Mouse (Mus musculus): ENCODE measurements around the gene Alg14. TPM values are rescaled to one million over a fixed set of nuclear protein-coding genes. Genes with fewer than 3 reads are reported as not detected.

The Alg14 gene
- total and polyA plus RNA-seq, 3 experiments, result 3.2 to 20.1 TPM; not detected in 1

GRCm38 (mm10) chr3:121358285-121358684, 66.7 kb downstream of the Alg14 start:
- Histone ChIP-seq H3K9ac (ENCODE audit: control insufficient read depth, low read depth, low read length, poor library complexity, severe bottlenecking) (no peak overlapping the region), H3K79me2 (ENCODE audit: control insufficient read depth, insufficient read depth, low read length, poor library complexity) (no peaks in the 10 kb centered on the region), H3K4me3 (ENCODE audit: control insufficient read depth in 1 of 2, insufficient read depth in 1 of 2, low read depth in 2 of 2, low read length in 2 of 2) (no peak overlapping the region), H3K27me3 (ENCODE audit: control insufficient read depth in 1 of 2, insufficient read depth in 2 of 2, low read length in 2 of 2) (no peaks in the 10 kb centered on the region), H3K36me3 (ENCODE audit: control insufficient read depth in 1 of 2, insufficient read depth in 2 of 2, low read length in 2 of 2) (no peaks in the 10 kb centered on the region), H3K9me3 (replicated peaks; ENCODE audit: insufficient read depth, low read length) (no peaks in the 10 kb centered on the region), H3K4me1 (ENCODE audit: control insufficient read depth in 1 of 2, insufficient read depth in 2 of 2, low read length in 2 of 2) (no peaks in the 10 kb centered on the region), H3K27ac (ENCODE audit: control insufficient read depth, low read depth, low read length) (no peak overlapping the region)
- no peak for TF ChIP-seq POLR2A (IDR thresholded peaks at IDR 0.05; ENCODE audit: control insufficient read depth in 1 of 2, insufficient read depth in 1 of 2, low read depth in 1 of 2, low read length in 2 of 2, poor library complexity in 1 of 2)
- no peak for TF ChIP-seq ZC3H11A (IDR thresholded peaks at IDR 0.05; ENCODE audit: low read depth, low read length)
- no peak for TF ChIP-seq ZMIZ1 (IDR thresholded peaks at IDR 0.05; ENCODE audit: low read depth, low read length)
- no peak for TF ChIP-seq EP300 (IDR thresholded peaks at IDR 0.05; ENCODE audit: low read depth in 1 of 2, low read length in 2 of 2)
- TF ChIP-seq HCFC1 (IDR thresholded peaks at IDR 0.05; ENCODE audit: low read depth, low read length), result no peak
- TF ChIP-seq TBP (IDR thresholded peaks at IDR 0.05; ENCODE audit: low read depth, low read length), result no peak
- TF ChIP-seq POLR2AphosphoS2 (IDR thresholded peaks at IDR 0.05; ENCODE audit: low read length), result no peak
- no peak for TF ChIP-seq E2F4 (IDR thresholded peaks at IDR 0.05; ENCODE audit: borderline replicate concordance, low read depth, low read length)
- no peak for TF ChIP-seq ETS1 (IDR thresholded peaks at IDR 0.05; ENCODE audit: low read depth, low read length)
- no peak for TF ChIP-seq MEF2A (IDR thresholded peaks at IDR 0.05; ENCODE audit: extremely low read depth, insufficient replicate concordance, low read depth, low read length, poor library complexity, severe bottlenecking)
- no peak for TF ChIP-seq CTCF (IDR thresholded peaks at IDR 0.05 in 2 of 3, conservative IDR thresholded peaks at IDR 0.05 in 1 of 3; ENCODE audit: control insufficient read depth in 1 of 3, insufficient read depth in 1 of 3, low read depth in 2 of 3, low read length in 3 of 3, poor library complexity in 1 of 3, severe bottlenecking in 1 of 3)
- no peak for TF ChIP-seq GATA1 (IDR thresholded peaks at IDR 0.05; ENCODE audit: low read depth, low read length)
- no peak for TF ChIP-seq MAZ (IDR thresholded peaks at IDR 0.05; ENCODE audit: low read depth, low read length)
- TF ChIP-seq CHD2 (IDR thresholded peaks at IDR 0.05; ENCODE audit: low read length), result no peak
- no peak for DNase-seq (ENCODE audit: low read depth, low spot score)

DNA sequence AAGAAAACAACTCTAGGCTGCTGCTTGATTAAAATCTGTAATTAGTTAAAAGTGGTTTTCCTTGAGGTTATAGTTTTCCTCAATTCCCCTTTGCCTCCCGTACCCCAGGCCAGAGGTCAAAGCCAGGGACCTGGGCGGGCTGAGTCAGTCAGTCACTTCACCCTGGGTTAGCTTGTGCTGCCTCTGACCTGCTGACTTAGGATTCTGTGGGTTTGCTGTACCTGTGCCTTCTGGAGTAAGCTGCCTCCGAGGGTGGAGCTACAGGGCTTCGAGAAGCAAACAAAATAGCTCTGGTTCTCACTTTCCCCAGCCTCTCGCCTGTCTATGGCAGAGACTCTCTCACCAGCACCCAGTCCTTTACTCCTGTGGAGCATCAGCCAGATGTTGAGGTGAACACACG, 67.3 kb downstream of the Alg14 start:
- TF ChIP-seq MAX (IDR thresholded peaks at IDR 0.05; ENCODE audit: low read length) (no peak), RAD21 (IDR thresholded peaks at IDR 0.05; ENCODE audit: low read depth, low read length) (no peak), CTCF (IDR thresholded peaks at IDR 0.05 in 2 of 3, conservative IDR thresholded peaks at IDR 0.05 in 1 of 3; ENCODE audit: control insufficient read depth in 1 of 3, insufficient read depth in 1 of 3, low read depth in 2 of 3, low read length in 3 of 3, poor library complexity in 1 of 3, severe bottlenecking in 1 of 3) (no peak), POLR2AphosphoS5 (IDR thresholded peaks at IDR 0.05; ENCODE audit: borderline replicate concordance, low read depth, low read length) (no peak), RCOR1 (IDR thresholded peaks at IDR 0.05; ENCODE audit: low read depth, low read length) (no peak), POLR2AphosphoS2 (IDR thresholded peaks at IDR 0.05; ENCODE audit: low read length) (no peak), ETS1 (IDR thresholded peaks at IDR 0.05; ENCODE audit: low read depth, low read length) (no peak), MEF2A (IDR thresholded peaks at IDR 0.05; ENCODE audit: extremely low read depth, insufficient replicate concordance, low read depth, low read length, poor library complexity, severe bottlenecking) (no peak), ZC3H11A (IDR thresholded peaks at IDR 0.05; ENCODE audit: low read depth, low read length) (no peak), USF2 (IDR thresholded peaks at IDR 0.05; ENCODE audit: borderline replicate concordance in 1 of 2, insufficient read depth in 1 of 2, low read depth in 1 of 2, low read length in 2 of 2) (no peak), CHD1 (IDR thresholded peaks at IDR 0.05; ENCODE audit: low read depth, low read length) (no peak), UBTF (IDR thresholded peaks at IDR 0.05; ENCODE audit: borderline replicate concordance, insufficient read depth, low read depth, low read length) (no peak), BHLHE40 (IDR thresholded peaks at IDR 0.05; ENCODE audit: borderline replicate concordance, low read depth, low read length) (no peak), MYB (IDR thresholded peaks at IDR 0.05; ENCODE audit: low read depth, low read length) (no peak), ZMIZ1 (IDR thresholded peaks at IDR 0.05; ENCODE audit: low read depth, low read length) (no peak), MAFK (IDR thresholded peaks at IDR 0.05; ENCODE audit: borderline replicate concordance, low read depth, low read length) (no peak), NELFE (IDR thresholded peaks at IDR 0.05; ENCODE audit: low read depth, low read length) (no peak)
- Histone ChIP-seq H3K9ac (ENCODE audit: control insufficient read depth, low read depth, low read length, poor library complexity, severe bottlenecking) (no peak overlapping the region), H3K27ac (ENCODE audit: control insufficient read depth, low read depth, low read length) (no peak overlapping the region), H3K9me3 (replicated peaks; ENCODE audit: insufficient read depth, low read length) (no peaks in the 10 kb centered on the region), H3K4me1 (ENCODE audit: control insufficient read depth in 1 of 2, insufficient read depth in 2 of 2, low read length in 2 of 2) (no peaks in the 10 kb centered on the region), H3K27me3 (ENCODE audit: control insufficient read depth in 1 of 2, insufficient read depth in 2 of 2, low read length in 2 of 2) (no peaks in the 10 kb centered on the region), H3K79me2 (ENCODE audit: control insufficient read depth, insufficient read depth, low read length, poor library complexity) (no peaks in the 10 kb centered on the region), H3K4me3 (ENCODE audit: control insufficient read depth in 1 of 2, insufficient read depth in 1 of 2, low read depth in 2 of 2, low read length in 2 of 2) (no peak overlapping the region), H3K36me3 (ENCODE audit: control insufficient read depth in 1 of 2, insufficient read depth in 2 of 2, low read length in 2 of 2) (no peaks in the 10 kb centered on the region)
- DNase-seq (ENCODE audit: low read depth, low spot score), result no peak
